Mouse (Mus musculus) brain, embryonic 14.5 days (tissue): Measurements from ENCODE around the gene Eml1.

Experiments used
- CTCF ChIP-seq: fragments of 200-500 bp; IDR thresholded peaks from 2 replicates; pipeline ENCODE4 v1.5.1; 2012; ENCODE audit warnings: inconsistent platforms, mild to moderate bottlenecking, moderate library complexity, borderline replicate concordance; ENCODE audit not compliant: insufficient read depth, insufficient read length; ENCODE audit errors: extremely low read depth
- POLR2A ChIP-seq: fragments of 200-500 bp; IDR thresholded peaks from 2 replicates; pipeline ENCODE4 v1.6.1; 2012; ENCODE audit warnings: mild to moderate bottlenecking, inconsistent platforms, borderline replicate concordance; ENCODE audit not compliant: poor library complexity, insufficient read depth, insufficient read length, severe bottlenecking; ENCODE audit errors: extremely low read depth

- TF ChIP-seq CTCF (no peak), POLR2A (no peak)
These were observed 84.2 kb downstream of the Eml1 start for GRCm38 (mm10) chr12:108455004-108455403.
